Mouse (Mus musculus) neural tube, embryonic 14.5 days (tissue): ENCODE data around the gene Trim75. TPM values are rescaled to one million over a fixed set of nuclear protein-coding genes. Genes with fewer than 3 reads are reported as not detected.

ENCODE experiments used
- polyA plus RNA-seq: library from polyadenylated mRNA; unstranded; fragments of >200 nt; fragmentation: Nextera tagmentation; extraction: Ambion mirVana; gene quantifications from 2 replicates; pipeline ENCODE4 v1.2.1, GENCODE M21; 2014

The Trim75 gene
- polyA plus RNA-seq, 1 experiment from 2014 or later = 0.05 TPM

Other genes with a start within 250 kb of the Trim75 start
- gene Klhl2, start 137.8 kb downstream of the Trim75 start, polyA plus RNA-seq = 32.2 and 37.5 TPM in 2 replicates
- gene Tmem192, start 40.6 kb downstream of the Trim75 start, polyA plus RNA-seq = 36.7 and 42.7 TPM in 2 replicates
- 0.13 TPM in 1 of 2 replicates, not detected in the other for gene Trim61, start 30.7 kb upstream of the Trim75 start, polyA plus RNA-seq
- not detected in 2 replicates for gene Trim60, start 30.8 kb upstream of the Trim75 start, polyA plus RNA-seq
- gene Apela, start 49.5 kb upstream of the Trim75 start, polyA plus RNA-seq = 2.4 and 3.3 TPM in 2 replicates
- not detected in 2 replicates for gene Gm10663, start 87.2 kb upstream of the Trim75 start, polyA plus RNA-seq
- gene BC030870, start 141.7 kb upstream of the Trim75 start, polyA plus RNA-seq = not detected in 2 replicates